Mouse (Mus musculus): ENCODE data around the gene Cers3. TPM values are rescaled to one million over a fixed set of nuclear protein-coding genes. Genes with fewer than 3 reads are reported as not detected.
A peak's percentile ranks its signal among the peaks of the same experiment; 100 is the strongest.

Cers3 gene
- total RNA-seq, 2 experiments from 2014 or later: 0.15 TPM; not detected in 1

DNA sequence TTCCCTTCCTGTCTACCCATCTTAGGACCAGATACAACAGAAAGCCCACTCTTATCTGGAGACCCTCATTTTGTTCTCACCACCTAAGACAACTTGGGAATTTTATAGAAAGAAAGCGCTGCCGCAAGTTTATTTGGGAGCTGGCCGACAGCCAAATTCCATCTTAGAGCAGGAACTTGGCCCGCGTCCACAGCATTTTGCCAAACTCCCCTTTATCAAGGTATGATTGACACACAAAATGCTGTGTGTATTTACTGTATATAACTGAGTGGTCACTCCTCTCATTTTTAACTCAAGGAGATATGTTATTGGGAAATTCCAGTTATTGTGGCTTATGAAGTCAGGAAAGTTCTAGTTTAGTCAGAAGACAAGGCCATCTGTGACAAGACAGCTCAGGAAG lies 88.0 kb downstream of the Cers3 start:
- DNase-seq: peak; percentile 62 to 71
- intact Hi-C loops (cut with DNase I): no loop called here

- intact Hi-C loops (cut with DNase I): loop anchor here (1.0 to 5.0 kb wide), 5 partner anchors 19 to 213 kb away; no protein-coding TSS in a partner anchor
These were observed 96.2 kb downstream of the Cers3 start, which contains the start of gene Adamts17 for GRCm38 (mm10) chr7:66839463-66840007. Adamts17 (plus strand) TSS chr7:66839735.

GRCm38 (mm10) chr7:66840008-66840719 lies 96.9 kb downstream of the Cers3 start:
- DNase-seq: peak; percentile 51 to 59
- intact Hi-C loops (cut with DNase I): loop anchor here (5.0 kb wide), 3 partner anchors 132 to 212 kb away; no protein-coding TSS in a partner anchor

More at GRCm38 (mm10) chr7:66839463-66840007, 96.2 kb downstream of the Cers3 start, which contains the start of gene Adamts17:
- DNase-seq: peak; percentile 90 to 92

GRCm38 (mm10) chr7:66841165-66841564 lies 97.9 kb downstream of the Cers3 start:
- intact Hi-C loops (cut with DNase I): loop anchor here (5.0 kb wide), 3 partner anchors 131 to 211 kb away; no protein-coding TSS in a partner anchor
- DNase-seq: no peak

DNA sequence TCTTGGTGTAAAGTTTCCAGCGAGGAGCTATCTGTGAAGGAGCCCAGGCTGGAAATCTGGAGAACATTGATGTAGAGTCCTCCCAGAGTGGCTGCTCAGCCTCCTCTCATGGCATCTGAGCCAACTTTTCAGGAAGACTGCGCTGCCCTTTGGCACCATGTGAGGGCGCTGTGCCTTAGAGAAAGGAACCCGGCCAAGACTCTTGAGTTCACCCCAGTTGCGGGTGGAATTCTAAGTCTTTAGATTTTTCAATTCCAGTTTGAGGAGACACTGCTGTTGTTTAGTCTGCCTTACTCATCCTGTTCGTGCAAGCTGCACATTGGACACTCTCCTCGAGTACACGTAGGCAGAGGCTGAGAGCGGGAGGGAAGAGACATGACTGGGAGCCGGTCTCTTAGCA lies 98.7 kb downstream of the Cers3 start:
- intact Hi-C loops (cut with DNase I): loop anchor here (2.0 to 5.0 kb wide), 4 partner anchors 130 to 357 kb away; no protein-coding TSS in a partner anchor
- peak; percentile 81 to 91 for DNase-seq

- intact Hi-C loops (cut with DNase I): loop anchor here (2.0 to 5.0 kb wide), 4 partner anchors 128 to 355 kb away; no protein-coding TSS in a partner anchor
- DNase-seq: no peak
These were observed 100.5 kb downstream of the Cers3 start for GRCm38 (mm10) chr7:66843846-66844245.

- intact Hi-C loops (cut with DNase I): no loop called here
- no peak for DNase-seq
These were observed 103.3 kb downstream of the Cers3 start for GRCm38 (mm10) chr7:66846582-66846981.

DNA sequence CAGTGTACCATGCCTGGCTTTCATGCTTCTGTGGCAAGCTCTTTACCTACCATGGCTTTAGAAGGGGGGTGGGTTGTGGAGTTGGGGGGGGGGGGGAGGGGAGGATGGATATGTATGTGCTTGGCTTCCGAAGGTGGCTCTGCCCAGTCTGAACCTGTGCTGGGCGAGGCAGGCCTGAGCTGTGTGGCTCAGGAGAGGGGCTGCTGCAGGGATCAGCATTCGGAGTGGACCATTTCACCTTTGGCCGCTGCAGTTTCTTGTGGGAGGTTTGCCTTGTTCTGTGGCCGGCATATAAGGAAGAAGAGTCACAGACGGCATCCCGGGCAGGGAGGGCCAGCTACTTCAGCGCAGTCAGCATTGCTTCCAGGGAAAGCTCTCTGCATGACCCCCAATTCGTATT lies 104.0 kb downstream of the Cers3 start:
- intact Hi-C loops (cut with DNase I): no loop called here
- DNase-seq: no peak

- intact Hi-C loops (cut with DNase I): no loop called here
These were observed 106.0 kb downstream of the Cers3 start for GRCm38 (mm10) chr7:66849316-66849715.

DNA sequence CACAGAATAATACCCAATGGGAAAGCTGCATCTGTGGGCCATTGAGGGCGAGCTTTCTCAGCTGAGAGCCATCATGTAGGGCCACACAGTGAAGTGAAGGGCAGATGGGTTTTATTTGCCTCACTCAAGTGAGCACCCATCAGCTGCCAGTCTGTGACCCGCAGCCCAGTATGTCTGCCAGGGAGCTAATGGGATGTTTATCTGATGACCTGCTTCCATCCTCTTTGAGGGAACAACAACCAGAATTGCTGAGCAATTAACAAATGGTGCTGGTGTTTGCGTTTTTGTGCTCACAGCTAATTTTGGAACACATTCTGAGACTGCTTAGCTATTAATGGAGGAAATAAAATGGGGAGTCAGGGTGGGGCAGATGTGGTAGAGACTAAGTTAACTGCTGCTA lies 108.9 kb downstream of the Cers3 start:
- intact Hi-C loops (cut with DNase I): no loop called here
- no peak for DNase-seq

More at GRCm38 (mm10) chr7:66849316-66849715, 106.0 kb downstream of the Cers3 start:
- DNase-seq: no peak

GRCm38 (mm10) chr7:66857610-66858009 lies 114.3 kb downstream of the Cers3 start:
- DNase-seq: no peak
- intact Hi-C loops (cut with DNase I): no loop called here

DNA sequence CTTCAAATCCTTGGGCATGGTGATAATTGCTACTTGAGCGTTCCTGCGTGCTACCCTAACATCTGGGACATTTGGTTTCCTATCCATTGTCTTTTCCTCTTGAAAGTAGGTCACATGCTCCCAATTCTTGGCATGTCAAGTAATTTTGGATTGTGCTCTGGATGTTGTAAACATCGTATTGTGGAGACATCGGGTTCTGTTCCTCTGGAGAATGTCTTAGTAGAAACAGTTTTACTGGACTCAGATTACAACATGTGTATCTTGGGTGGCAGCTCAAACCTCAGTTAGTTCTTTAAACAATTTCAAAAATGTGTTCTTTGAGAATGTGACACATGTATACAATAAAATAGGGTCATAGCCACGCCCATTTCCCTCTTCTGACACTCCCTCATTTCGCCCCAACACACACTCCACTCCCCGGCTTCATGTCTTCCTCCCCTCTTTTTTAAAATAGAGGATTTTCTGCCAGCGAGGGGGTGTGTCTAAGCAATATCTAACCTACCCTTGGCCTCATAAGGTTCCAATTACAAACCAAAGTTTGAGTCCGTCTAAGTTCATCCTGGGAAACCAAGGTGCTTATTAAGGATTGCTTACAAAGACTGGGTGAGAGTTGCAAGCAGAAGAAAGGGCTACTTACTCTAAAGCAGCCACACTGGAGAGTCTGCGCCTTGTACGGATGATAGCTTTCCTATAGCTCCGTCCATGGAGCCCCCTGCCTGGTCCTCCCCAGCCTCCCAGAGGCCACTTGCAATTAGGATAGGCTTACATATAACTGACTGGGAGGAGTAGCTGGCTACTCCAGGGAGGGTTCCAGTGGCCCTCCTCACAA lies 115.2 kb downstream of the Cers3 start:
- DNase-seq: no peak
- intact Hi-C loops (cut with DNase I): no loop called here

GRCm38 (mm10) chr7:66859220-66859619 lies 115.9 kb downstream of the Cers3 start:
- DNase-seq: no peak
- intact Hi-C loops (cut with DNase I): no loop called here

GRCm38 (mm10) chr7:66866944-66867718 lies 123.8 kb downstream of the Cers3 start:
- intact Hi-C loops (cut with DNase I): no loop called here
- no peak for DNase-seq

DNA sequence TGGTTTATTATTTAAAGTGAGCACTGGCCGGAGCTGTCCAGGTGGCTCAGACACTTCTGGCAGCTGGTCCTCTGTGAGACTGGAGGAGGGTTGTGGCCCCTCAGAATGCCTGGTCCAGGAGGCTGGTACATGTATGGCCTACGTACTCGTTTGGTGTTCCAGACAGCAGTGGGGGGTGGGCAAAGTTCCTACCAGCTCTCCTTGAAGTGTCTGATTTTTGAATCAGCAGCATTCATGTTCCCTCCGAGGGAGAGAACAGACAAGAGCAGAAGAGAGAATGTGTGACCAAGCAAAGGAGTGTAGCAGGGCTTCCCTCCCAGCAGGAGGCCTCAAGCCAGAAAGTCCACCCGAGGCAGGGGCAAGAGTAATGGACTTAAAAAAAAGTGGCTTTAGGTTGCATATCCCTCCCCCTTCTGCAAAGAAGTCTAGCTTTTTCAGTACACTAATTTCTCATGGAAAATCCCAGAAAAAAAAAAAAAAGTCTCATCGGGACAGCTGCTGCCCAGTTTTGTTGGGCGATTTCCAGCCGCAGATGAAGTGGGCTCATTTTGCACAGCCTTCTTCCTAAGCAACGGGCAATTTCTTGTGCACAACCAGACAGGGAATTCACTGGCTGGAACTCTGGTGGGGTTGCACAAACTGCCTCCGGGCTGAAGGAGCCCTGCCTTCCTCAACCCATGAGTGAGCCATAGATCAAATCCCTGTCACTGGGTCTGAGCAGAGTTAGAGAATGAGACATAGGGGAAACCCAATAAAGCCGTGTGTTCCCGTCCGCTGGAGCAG lies 124.6 kb downstream of the Cers3 start:
- peak; percentile 17 to 27 for DNase-seq
- intact Hi-C loops (cut with DNase I): no loop called here

DNA sequence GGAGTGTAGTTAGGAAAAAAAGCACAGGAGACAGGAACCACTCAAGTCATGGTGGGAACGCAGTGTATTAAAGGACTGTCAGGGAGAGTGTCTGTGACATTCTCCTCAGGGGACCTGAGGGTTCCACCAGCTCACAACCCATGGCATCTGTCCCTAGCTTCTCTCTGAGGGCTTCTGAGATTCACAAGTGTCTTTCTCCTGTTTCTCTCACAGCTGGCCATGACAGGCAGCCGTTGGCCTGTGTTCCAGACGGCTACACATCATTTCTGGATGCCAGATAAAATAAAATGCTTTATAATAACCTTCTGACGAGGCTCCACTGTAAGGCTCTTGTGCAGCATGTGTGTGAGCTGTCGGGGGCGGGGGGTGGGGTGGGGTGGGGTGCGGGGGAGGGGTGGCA lies 128.2 kb downstream of the Cers3 start:
- DNase-seq: peak in 1 of 2 experiments; percentile 19

GRCm38 (mm10) chr7:66871940-66872511 lies 128.7 kb downstream of the Cers3 start:
- intact Hi-C loops (cut with DNase I): no loop called here
- peak; percentile 16 to 32 for DNase-seq

More for the DNA sequence above, 128.2 kb downstream of the Cers3 start:
- intact Hi-C loops (cut with DNase I): no loop called here

DNA sequence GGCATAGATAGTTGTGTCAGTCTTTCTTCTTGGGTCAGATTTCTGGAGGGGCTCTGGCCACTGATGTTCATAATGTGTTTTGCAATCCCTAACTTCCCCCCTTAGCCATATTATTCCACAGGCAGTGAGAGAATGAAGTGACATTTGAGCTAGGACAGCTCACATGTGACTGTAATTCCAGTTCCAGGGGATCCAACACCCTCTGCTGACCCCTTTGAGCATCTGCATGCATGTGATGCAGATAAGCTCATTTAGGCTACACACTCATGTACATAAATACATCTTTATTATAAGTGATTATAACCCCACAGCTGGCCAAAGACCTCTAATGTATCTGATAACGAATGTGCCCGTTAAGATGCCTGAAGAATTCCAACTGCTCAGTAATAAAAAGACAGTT lies 129.9 kb downstream of the Cers3 start:
- DNase-seq: no peak
- intact Hi-C loops (cut with DNase I): no loop called here
